Mouse (Mus musculus) kidney, embryonic 15.5 days (tissue): ENCODE data around the gene Fras1. TPM values are rescaled to one million over a fixed set of nuclear protein-coding genes. Genes with fewer than 3 reads are reported as not detected.

Experiments
- ATAC-seq: fragments of 200-750 bp; cut with Nextera tagmentation; replicated peaks from 2 replicates; pipeline ENCODE4 v1.8.0; 2017; ENCODE audit warnings: moderate TSS enrichment; ENCODE audit not compliant: low FRiP score
- H3K27ac ChIP-seq: fragments of 300-500 bp; sonication (generic); 2 replicates; pipeline ENCODE4 v1.5.1; 2015; ENCODE audit warnings: mild to moderate bottlenecking, inconsistent platforms
- H3K27me3 ChIP-seq: fragments of 300-500 bp; sonication (generic); 2 replicates; pipeline ENCODE4 v1.6.1; 2015; ENCODE audit warnings: inconsistent platforms
- H3K36me3 ChIP-seq: fragments of 300-500 bp; sonication (generic); 2 replicates; pipeline ENCODE4 v1.6.1; 2015; ENCODE audit warnings: inconsistent platforms
- H3K4me1 ChIP-seq: fragments of 300-500 bp; sonication (generic); 2 replicates; pipeline ENCODE4 v1.6.1; 2015; ENCODE audit warnings: inconsistent platforms
- H3K4me2 ChIP-seq: fragments of 300-500 bp; sonication (generic); 2 replicates; pipeline ENCODE4 v1.6.1; 2015; ENCODE audit warnings: moderate library complexity, mild to moderate bottlenecking, inconsistent platforms
- H3K4me3 ChIP-seq: fragments of 300-500 bp; sonication (generic); replicated peaks from 2 replicates; pipeline ENCODE4 v1.5.1; 2015; ENCODE audit warnings: mild to moderate bottlenecking, inconsistent platforms
- H3K9ac ChIP-seq: fragments of 300-500 bp; sonication (generic); 2 replicates; pipeline ENCODE4 v1.6.1; 2015; ENCODE audit warnings: mild to moderate bottlenecking, inconsistent platforms
- H3K9me3 ChIP-seq: fragments of 300-500 bp; sonication (generic); replicated peaks from 2 replicates; pipeline ENCODE4 v1.6.1; 2016; ENCODE audit warnings: inconsistent platforms
- WGBS: fragments of 180-500 bp; shearing (Covaris S2); methylation state at CpG from one replicate; pipeline ENCODE4 v1.1.7; 2015; ENCODE audit warnings: mixed read lengths; 5-methylcytosine and 5-hydroxymethylcytosine counted together
- polyA plus RNA-seq: library from polyadenylated mRNA; unstranded; fragments of >200 nt; fragmentation: Nextera tagmentation; extraction: Ambion mirVana; gene quantifications from 2 replicates; pipeline ENCODE4 v1.2.1, GENCODE M21; 2015

Gene Fras1
- polyA plus RNA-seq, 1 experiment from 2014 or later: 36.4 TPM

GRCm38 (mm10) chr5:96804304-96804703 is 430.5 kb downstream of the Fras1 start:
- Histone ChIP-seq H3K9ac (no peak overlapping the region), H3K27me3 (no peaks in the 10 kb centered on the region), H3K9me3 (no peaks in the 10 kb centered on the region), H3K4me3 (no peak overlapping the region), H3K27ac (peak overlapping the region; percentile 65), H3K4me2 (no peak overlapping the region), H3K36me3 (no peaks in the 10 kb centered on the region), H3K4me1 (peaks cover 55% of the 10 kb centered on the region)
- ATAC-seq: no peak
- WGBS: 53% methylated on average over 4 of the region's 4 CpGs

- Histone ChIP-seq H3K9ac (no peak overlapping the region), H3K27me3 (no peaks in the 10 kb centered on the region), H3K9me3 (no peaks in the 10 kb centered on the region), H3K27ac (peak overlapping the region; percentile 65), H3K4me3 (no peak overlapping the region), H3K36me3 (no peaks in the 10 kb centered on the region), H3K4me1 (peaks cover 52% of the 10 kb centered on the region), H3K4me2 (no peak overlapping the region)
- peak; percentile 29; the same call in 1 of the 2 replicates for ATAC-seq
- 43% methylated on average over 3 of the region's 3 CpGs for WGBS
Measured at GRCm38 (mm10) chr5:96804813-96805212, 431.1 kb downstream of the Fras1 start.

- H3K36me3 ChIP-seq: peaks cover 8% of the 10 kb centered on the region; the same call in 1 of the 2 replicates
- ATAC-seq: no peak
- H3K27ac ChIP-seq: no peak overlapping the region
- no peak overlapping the region for H3K9ac ChIP-seq
- H3K4me3 ChIP-seq: no peak overlapping the region
- no peaks in the 10 kb centered on the region for H3K9me3 ChIP-seq
- peaks cover 2% of the 10 kb centered on the region; the same call in 1 of the 2 replicates for H3K4me1 ChIP-seq
- no peaks in the 10 kb centered on the region for H3K27me3 ChIP-seq
- WGBS: 72% methylated on average over 4 of the region's 4 CpGs
- H3K4me2 ChIP-seq: no peak overlapping the region
Measured at GRCm38 (mm10) chr5:96810620-96811019, 436.9 kb downstream of the Fras1 start.

GRCm38 (mm10) chr5:96824769-96825327 is 451.1 kb downstream of the Fras1 start:
- Histone ChIP-seq H3K4me1 (no peaks in the 10 kb centered on the region), H3K9me3 (no peaks in the 10 kb centered on the region), H3K36me3 (peaks cover 13% of the 10 kb centered on the region; the same call in 1 of the 2 replicates), H3K27me3 (no peaks in the 10 kb centered on the region), H3K9ac (no peak overlapping the region), H3K4me3 (no peak overlapping the region), H3K27ac (no peak overlapping the region), H3K4me2 (no peak overlapping the region)
- 84% methylated on average over 13 of the region's 13 CpGs for WGBS
- no peak for ATAC-seq

- no peaks in the 10 kb centered on the region for H3K27me3 ChIP-seq
- no peaks in the 10 kb centered on the region for H3K4me1 ChIP-seq
- H3K9me3 ChIP-seq: no peaks in the 10 kb centered on the region
- WGBS: 70% methylated on average over 1 of the region's 1 CpGs
- peaks cover 15% of the 10 kb centered on the region; the same call in 1 of the 2 replicates for H3K36me3 ChIP-seq
- H3K9ac ChIP-seq: no peak overlapping the region
- ATAC-seq: no peak
- no peak overlapping the region for H3K27ac ChIP-seq
- H3K4me2 ChIP-seq: no peak overlapping the region
- no peak overlapping the region for H3K4me3 ChIP-seq
Measured at GRCm38 (mm10) chr5:96827176-96827575, 453.4 kb downstream of the Fras1 start.

Other genes with a start within 250 kb of the Fras1 start
- gene Cnot6l, start 209.8 kb upstream of the Fras1 start, polyA plus RNA-seq: 21.4 and 27.6 TPM in 2 replicates
- gene Mrpl1, start 164.5 kb upstream of the Fras1 start, polyA plus RNA-seq: 24.0 and 26.2 TPM in 2 replicates